ENCODE assay signal across 9 mouse cellular contexts in genomic region chr8:3215561-3215960, GRCm38 (mm10).
A peak's percentile ranks its signal among the peaks of the same experiment; 100 is the strongest.
DNase-seq lines count a peak whose midpoint lies in the region; ATAC-seq and TF ChIP-seq lines count a peak whose summit lies in the region.
"Had no signal": no experiment of that assay in that cellular context is flagged by ENCODE, and none has a peak within 500 bp of the region (broad histone marks: within the 10 kb centered on the region; RNA-seq: fewer than 3 reads in every experiment).

No protein-coding gene starts in this region.

- no peak for TF ChIP-seq POLR2A in bone marrow macrophage, adult 2 months (IDR thresholded peaks at IDR 0.05; ENCODE audit: borderline replicate concordance, low read depth, low read length)

- no peak for TF ChIP-seq CTCF in bone marrow macrophage, adult 2 months (IDR thresholded peaks at IDR 0.05; ENCODE audit: low read depth, low read length)

- H3K4me1 ChIP-seq in bone marrow macrophage, adult 2 months (ENCODE audit: control insufficient read depth, insufficient read depth, low read length): peaks cover 32% of the 10 kb centered on the region
- 0 out of 2 replicates have a peak, but pooled peaks cover 6% of the 10 kb centered on the region for H3K4me1 ChIP-seq in hindbrain, embryonic 14.5 days (replicated peaks; ENCODE audit: control insufficient read depth, insufficient read depth, low read length)
- peaks cover 22% of the 10 kb centered on the region for H3K4me1 ChIP-seq in liver, embryonic 11.5 days (replicated peaks; ENCODE audit: control insufficient read depth, insufficient read depth, low read length)
- H3K4me1 ChIP-seq in stomach, embryonic 15.5 days: peaks cover 13% of the 10 kb centered on the region

- H3K4me3 ChIP-seq in bone marrow macrophage, adult 2 months (ENCODE audit: insufficient read depth, low read length): no peak overlapping the region
- H3K4me3 ChIP-seq in hindbrain, embryonic 14.5 days (replicated peaks; ENCODE audit: low read length): no peak overlapping the region
- H3K4me3 ChIP-seq in liver, embryonic 11.5 days (ENCODE audit: low read depth, low read length): no peak overlapping the region
- no peak overlapping the region for H3K4me3 ChIP-seq in stomach, embryonic 15.5 days (replicated peaks)
- H3K4me3 ChIP-seq: midbrain, embryonic 12.5 days had no signal

- no peak overlapping the region for H3K9ac ChIP-seq in hindbrain, embryonic 14.5 days
- no peak overlapping the region for H3K9ac ChIP-seq in liver, embryonic 11.5 days (ENCODE audit: low read depth, low read length)
- H3K9ac ChIP-seq in stomach, embryonic 15.5 days: no peak overlapping the region
- H3K9ac ChIP-seq: midbrain, embryonic 12.5 days had no signal

- no peak for ATAC-seq in hindbrain, embryonic 14.5 days (ENCODE audit: low FRiP score)
- ATAC-seq in liver, embryonic 11.5 days (replicated peaks; ENCODE audit: low FRiP score): peak; percentile 61
- ATAC-seq in stomach, embryonic 15.5 days (ENCODE audit: insufficient read depth, low FRiP score, low read depth): peak; percentile 50; the same call in 1 of the 2 replicates
- no peak for ATAC-seq in monocyte, adult 5-6 weeks (replicated peaks; ENCODE audit: insufficient number of reproducible peaks, low FRiP score, low TSS enrichment, poor library complexity, severe bottlenecking)

- no peaks in the 10 kb centered on the region for H3K9me3 ChIP-seq in hindbrain, embryonic 14.5 days (ENCODE audit: control insufficient read depth, low read length)
- H3K9me3 ChIP-seq in liver, embryonic 11.5 days (ENCODE audit: control insufficient read depth, low read length): no peaks in the 10 kb centered on the region
- no peaks in the 10 kb centered on the region for H3K9me3 ChIP-seq in stomach, embryonic 15.5 days
- H3K9me3 ChIP-seq: midbrain, embryonic 12.5 days had no signal

- H3K27me3 ChIP-seq in hindbrain, embryonic 14.5 days (ENCODE audit: control insufficient read depth, insufficient read depth, low read length): no peaks in the 10 kb centered on the region
- H3K27me3 ChIP-seq in liver, embryonic 11.5 days (replicated peaks; ENCODE audit: control insufficient read depth, insufficient read depth, low read length): no peaks in the 10 kb centered on the region
- no peaks in the 10 kb centered on the region for H3K27me3 ChIP-seq in stomach, embryonic 15.5 days (replicated peaks)
- H3K27me3 ChIP-seq: midbrain, embryonic 12.5 days had no signal

- no peak overlapping the region for H3K4me2 ChIP-seq in hindbrain, embryonic 14.5 days (replicated peaks)
- H3K4me2 ChIP-seq in liver, embryonic 11.5 days: peak overlapping the region; percentile 37; the same call in 1 of the 2 replicates
- H3K4me2 ChIP-seq in stomach, embryonic 15.5 days: no peak overlapping the region
- H3K4me2 ChIP-seq: midbrain, embryonic 12.5 days had no signal

- H3K27ac ChIP-seq in bone marrow macrophage, adult 2 months (ENCODE audit: insufficient read depth, low read depth, low read length): peak overlapping the region; percentile 38
- H3K27ac ChIP-seq in hindbrain, embryonic 14.5 days: peak overlapping the region; percentile 33; the same call in 1 of the 2 replicates
- H3K27ac ChIP-seq in liver, embryonic 11.5 days (ENCODE audit: low read depth, low read length): peak overlapping the region; percentile 62; the same call in 1 of the 2 replicates
- H3K27ac ChIP-seq in stomach, embryonic 15.5 days: peak overlapping the region; percentile 24; the same call in 1 of the 2 replicates
- H3K27ac ChIP-seq: midbrain, embryonic 12.5 days had no signal

- no peaks in the 10 kb centered on the region; the same call in 1 of the 2 replicates for H3K36me3 ChIP-seq in hindbrain, embryonic 14.5 days (replicated peaks; ENCODE audit: control insufficient read depth, insufficient read depth)
- H3K36me3 ChIP-seq in liver, embryonic 11.5 days (ENCODE audit: control insufficient read depth, insufficient read depth, low read length): no peaks in the 10 kb centered on the region; the same call in 1 of the 2 replicates
- H3K36me3 ChIP-seq in stomach, embryonic 15.5 days: no peaks in the 10 kb centered on the region

- DNase-seq in MN1 (ENCODE audit: low spot score): peak; percentile 35
- no peak for DNase-seq in hindbrain, embryonic 14.5 days (ENCODE audit: low spot score)
- peak; percentile 36 for DNase-seq in liver, embryonic 11.5 days (ENCODE audit: low spot score)
- DNase-seq in thymus, postnatal 25 days: no peak
- no peak for DNase-seq in right cerebral cortex, postnatal 14 days

Comparison
In these comparisons a context has a peak if more than half of its experiments do, and no peak if none do; other contexts are left out.
1. DNase-seq: peak in MN1 (single experiment) and liver, embryonic 11.5 days (single experiment); none in hindbrain, embryonic 14.5 days (single experiment), thymus, postnatal 25 days (single experiment) and right cerebral cortex, postnatal 14 days (single experiment).
2. ATAC-seq: peak in liver, embryonic 11.5 days (single experiment) and stomach, embryonic 15.5 days (single experiment); none in hindbrain, embryonic 14.5 days (single experiment) and monocyte, adult 5-6 weeks (single experiment).
3. Peak in every context shown above with its lines, with median percentiles within 50 percentile points of each other: H3K27ac ChIP-seq.